Mouse (Mus musculus): ENCODE measurements around the gene Htr1d. TPM values are rescaled to one million over a fixed set of nuclear protein-coding genes. Genes with fewer than 3 reads are reported as not detected.
A peak's percentile ranks its signal among the peaks of the same experiment; 100 is the strongest.

The Htr1d gene
- polyA plus RNA-seq, 1 experiment from 2014 or later: 0.16 TPM

GRCm38 (mm10) chr4:136425000-136425288, 1.6 kb downstream of the Htr1d start:
- Histone ChIP-seq H3K27ac (replicated peaks) (no peak overlapping the region; the same call in 1 of the 2 replicates), H3K4me3 (peak overlapping the region; percentile 67), H3K27me3 (replicated peaks; ENCODE audit: low read depth, poor library complexity, severe bottlenecking) (peaks cover 94% of the 10 kb centered on the region), H3K9me3 (no peaks in the 10 kb centered on the region), H3K4me1 (peaks cover 35% of the 10 kb centered on the region), H3K36me3 (replicated peaks) (no peaks in the 10 kb centered on the region)
- no peak for DNase-seq (ENCODE audit: low spot score)
- 3% methylated on average over 15 of the region's 15 CpGs for WGBS

GRCm38 (mm10) chr4:136430609-136431375, 7.5 kb downstream of the Htr1d start:
- Histone ChIP-seq H3K27ac (replicated peaks) (peak overlapping the region; percentile 41; the same call in 1 of the 2 replicates), H3K9me3 (no peaks in the 10 kb centered on the region), H3K36me3 (replicated peaks) (no peaks in the 10 kb centered on the region), H3K4me1 (peaks cover 19% of the 10 kb centered on the region), H3K4me3 (no peak overlapping the region; the same call in 1 of the 2 replicates), H3K27me3 (replicated peaks; ENCODE audit: low read depth, poor library complexity, severe bottlenecking) (peaks cover 44% of the 10 kb centered on the region)
- no peak for DNase-seq (ENCODE audit: low spot score)
- 42% methylated on average over 11 of the region's 11 CpGs for WGBS

GRCm38 (mm10) chr4:136431376-136431693, 8.0 kb downstream of the Htr1d start:
- under 1% methylated on average over 3 of the region's 3 CpGs for WGBS
- H3K4me1 ChIP-seq: peaks cover 19% of the 10 kb centered on the region
- H3K27me3 ChIP-seq (replicated peaks; ENCODE audit: low read depth, poor library complexity, severe bottlenecking): peaks cover 38% of the 10 kb centered on the region
- peak; percentile 75 for DNase-seq (ENCODE audit: low spot score)
- H3K36me3 ChIP-seq (replicated peaks): no peaks in the 10 kb centered on the region
- no peak overlapping the region; the same call in 1 of the 2 replicates for H3K27ac ChIP-seq (replicated peaks)
- no peaks in the 10 kb centered on the region for H3K9me3 ChIP-seq
- no peak overlapping the region for H3K4me3 ChIP-seq

GRCm38 (mm10) chr4:136434029-136434428, 10.7 kb downstream of the Htr1d start:
- no peak for DNase-seq (ENCODE audit: low spot score)
- Histone ChIP-seq H3K36me3 (replicated peaks) (no peaks in the 10 kb centered on the region), H3K9me3 (no peaks in the 10 kb centered on the region), H3K4me3 (no peak overlapping the region), H3K27ac (replicated peaks) (no peak overlapping the region), H3K4me1 (peaks cover 22% of the 10 kb centered on the region), H3K27me3 (replicated peaks; ENCODE audit: low read depth, poor library complexity, severe bottlenecking) (peaks cover 18% of the 10 kb centered on the region)
- 87% methylated on average over 4 of the region's 4 CpGs for WGBS

GRCm38 (mm10) chr4:136439106-136439505, 15.8 kb downstream of the Htr1d start:
- no peaks in the 10 kb centered on the region for H3K27me3 ChIP-seq (replicated peaks; ENCODE audit: low read depth, poor library complexity, severe bottlenecking)
- no peaks in the 10 kb centered on the region for H3K9me3 ChIP-seq
- H3K4me1 ChIP-seq: peaks cover 3% of the 10 kb centered on the region; the same call in 1 of the 2 replicates
- WGBS: 63% methylated on average over 4 of the region's 4 CpGs
- no peak overlapping the region for H3K4me3 ChIP-seq
- H3K27ac ChIP-seq (replicated peaks): no peak overlapping the region
- no peak for DNase-seq (ENCODE audit: low spot score)
- H3K36me3 ChIP-seq (replicated peaks): no peaks in the 10 kb centered on the region

- Histone ChIP-seq H3K36me3 (replicated peaks) (no peaks in the 10 kb centered on the region), H3K4me1 (peaks cover 3% of the 10 kb centered on the region; the same call in 1 of the 2 replicates), H3K27ac (replicated peaks) (no peak overlapping the region), H3K4me3 (no peak overlapping the region), H3K9me3 (no peaks in the 10 kb centered on the region), H3K27me3 (replicated peaks; ENCODE audit: low read depth, poor library complexity, severe bottlenecking) (no peaks in the 10 kb centered on the region)
- whole genome bisulfite sequencing: 78% methylated on average over 15 of the region's 15 CpGs
- DNase-seq (ENCODE audit: low spot score): no peak
These were observed 18.2 kb downstream of the Htr1d start for GRCm38 (mm10) chr4:136441354-136442043.

GRCm38 (mm10) chr4:136444561-136444960, 21.2 kb downstream of the Htr1d start:
- Histone ChIP-seq H3K27me3 (replicated peaks; ENCODE audit: low read depth, poor library complexity, severe bottlenecking) (no peaks in the 10 kb centered on the region), H3K4me3 (no peak overlapping the region), H3K9me3 (no peaks in the 10 kb centered on the region), H3K36me3 (replicated peaks) (no peaks in the 10 kb centered on the region), H3K27ac (replicated peaks) (no peak overlapping the region), H3K4me1 (no peaks in the 10 kb centered on the region)
- 79% methylated on average over 4 of the region's 4 CpGs for WGBS
- DNase-seq (ENCODE audit: low spot score): no peak

GRCm38 (mm10) chr4:136449795-136450194, 26.5 kb downstream of the Htr1d start:
- H3K9me3 ChIP-seq: no peaks in the 10 kb centered on the region
- no peak for DNase-seq (ENCODE audit: low spot score)
- H3K36me3 ChIP-seq (replicated peaks): no peaks in the 10 kb centered on the region
- 90% methylated on average over 5 of the region's 5 CpGs for WGBS
- peaks cover under 1% of the 10 kb centered on the region; the same call in 1 of the 2 replicates for H3K4me1 ChIP-seq
- H3K27ac ChIP-seq (replicated peaks): no peak overlapping the region
- H3K27me3 ChIP-seq (replicated peaks; ENCODE audit: low read depth, poor library complexity, severe bottlenecking): no peaks in the 10 kb centered on the region
- H3K4me3 ChIP-seq: no peak overlapping the region

- no peaks in the 10 kb centered on the region for H3K9me3 ChIP-seq
- H3K4me1 ChIP-seq: peaks cover 5% of the 10 kb centered on the region
- H3K27me3 ChIP-seq (replicated peaks; ENCODE audit: low read depth, poor library complexity, severe bottlenecking): no peaks in the 10 kb centered on the region
- no peak for DNase-seq (ENCODE audit: low spot score)
- no peaks in the 10 kb centered on the region for H3K36me3 ChIP-seq (replicated peaks)
- no peak overlapping the region for H3K27ac ChIP-seq (replicated peaks)
- 73% methylated on average over 4 of the region's 4 CpGs for WGBS
- H3K4me3 ChIP-seq: no peak overlapping the region
These were observed 26.9 kb downstream of the Htr1d start for GRCm38 (mm10) chr4:136450271-136450670.

GRCm38 (mm10) chr4:136451564-136451963, 28.2 kb downstream of the Htr1d start:
- Histone ChIP-seq H3K4me1 (peaks cover 7% of the 10 kb centered on the region), H3K27ac (replicated peaks) (no peak overlapping the region), H3K4me3 (no peak overlapping the region), H3K9me3 (no peaks in the 10 kb centered on the region), H3K27me3 (replicated peaks; ENCODE audit: low read depth, poor library complexity, severe bottlenecking) (no peaks in the 10 kb centered on the region), H3K36me3 (replicated peaks) (no peaks in the 10 kb centered on the region)
- 36% methylated on average over 6 of the region's 6 CpGs for WGBS
- no peak for DNase-seq (ENCODE audit: low spot score)

GRCm38 (mm10) chr4:136452286-136452685, 29.0 kb downstream of the Htr1d start:
- no peaks in the 10 kb centered on the region for H3K27me3 ChIP-seq (replicated peaks; ENCODE audit: low read depth, poor library complexity, severe bottlenecking)
- no peak for DNase-seq (ENCODE audit: low spot score)
- H3K27ac ChIP-seq (replicated peaks): no peak overlapping the region
- H3K36me3 ChIP-seq (replicated peaks): no peaks in the 10 kb centered on the region
- peaks cover 7% of the 10 kb centered on the region for H3K4me1 ChIP-seq
- no peak overlapping the region for H3K4me3 ChIP-seq
- WGBS: 79% methylated on average over 3 of the region's 3 CpGs
- H3K9me3 ChIP-seq: no peaks in the 10 kb centered on the region

GRCm38 (mm10) chr4:136452792-136453191, 29.5 kb downstream of the Htr1d start:
- H3K27ac ChIP-seq (replicated peaks): no peak overlapping the region
- H3K36me3 ChIP-seq (replicated peaks): no peaks in the 10 kb centered on the region
- H3K9me3 ChIP-seq: no peaks in the 10 kb centered on the region
- H3K4me3 ChIP-seq: no peak overlapping the region
- WGBS: 71% methylated on average over 5 of the region's 5 CpGs
- H3K4me1 ChIP-seq: peaks cover 7% of the 10 kb centered on the region
- H3K27me3 ChIP-seq (replicated peaks; ENCODE audit: low read depth, poor library complexity, severe bottlenecking): no peaks in the 10 kb centered on the region
- DNase-seq (ENCODE audit: low spot score): no peak

- no peaks in the 10 kb centered on the region for H3K9me3 ChIP-seq
- 11% methylated on average over 10 of the region's 10 CpGs for WGBS
- H3K27me3 ChIP-seq (replicated peaks; ENCODE audit: low read depth, poor library complexity, severe bottlenecking): peaks cover 10% of the 10 kb centered on the region
- H3K4me1 ChIP-seq: peaks cover 7% of the 10 kb centered on the region
- H3K4me3 ChIP-seq: peak overlapping the region; percentile 29
- H3K27ac ChIP-seq (replicated peaks): no peak overlapping the region
- peak; percentile 85 for DNase-seq (ENCODE audit: low spot score)
- no peaks in the 10 kb centered on the region for H3K36me3 ChIP-seq (replicated peaks)
These were observed 31.5 kb downstream of the Htr1d start for GRCm38 (mm10) chr4:136454850-136455260.

All from embryonic facial prominence, embryonic 10.5 days (tissue).